Mouse (Mus musculus) lung, embryonic 16.5 days (tissue): ENCODE data around the gene Angpt4. TPM values are rescaled to one million over a fixed set of nuclear protein-coding genes. Genes with fewer than 3 reads are reported as not detected.

Experiments used
- ATAC-seq: fragments of 200-750 bp; cut with Nextera tagmentation; 2 replicates; pipeline ENCODE4 v1.8.0; 2017; ENCODE audit warnings: low read depth, mild to moderate bottlenecking, moderate library complexity
- H3K27ac ChIP-seq: fragments of 300-500 bp; sonication (generic); 2 replicates; pipeline ENCODE4 v1.5.1; 2014; ENCODE audit warnings: mild to moderate bottlenecking, control low read depth, low read length
- H3K27me3 ChIP-seq: fragments of 300-500 bp; sonication (generic); 2 replicates; pipeline ENCODE4 v1.6.1; 2014; ENCODE audit warnings: low read depth, low read length, mixed read lengths; ENCODE audit not compliant: control insufficient read depth, insufficient read depth
- H3K36me3 ChIP-seq: fragments of 300-500 bp; sonication (generic); 2 replicates; pipeline ENCODE4 v1.6.1; 2014; ENCODE audit warnings: low read length; ENCODE audit not compliant: control insufficient read depth, insufficient read depth
- H3K4me1 ChIP-seq: fragments of 300-500 bp; sonication (generic); replicated peaks from 2 replicates; pipeline ENCODE4 v1.6.1; 2014; ENCODE audit warnings: low read length, mixed read lengths; ENCODE audit not compliant: control insufficient read depth, insufficient read depth
- H3K4me2 ChIP-seq: fragments of 300-500 bp; sonication (generic); 2 replicates; pipeline ENCODE4 v1.6.1; 2014; ENCODE audit warnings: low read depth, low read length, control low read depth
- H3K4me3 ChIP-seq: fragments of 300-500 bp; sonication (generic); 2 replicates; pipeline ENCODE4 v1.5.1; 2014; ENCODE audit warnings: mild to moderate bottlenecking, low read length, control low read depth
- H3K9ac ChIP-seq: fragments of 300-500 bp; sonication (generic); 2 replicates; pipeline ENCODE4 v1.6.1; 2014; ENCODE audit warnings: low read length, control low read depth
- H3K9me3 ChIP-seq: fragments of 300-500 bp; sonication (generic); 2 replicates; pipeline ENCODE4 v1.6.1; 2016; ENCODE audit warnings: low read length; ENCODE audit not compliant: control insufficient read depth
- WGBS: fragments of 180-500 bp; shearing (Covaris S2); extraction: QIAGEN DNeasy Blood & Tissue Kit; methylation state at CpG from one replicate; pipeline ENCODE4 v1.1.7; 2014; 5-methylcytosine and 5-hydroxymethylcytosine counted together
- polyA plus RNA-seq: library from polyadenylated mRNA; unstranded; fragments of >200 nt; fragmentation: Nextera tagmentation; extraction: Ambion mirVana; gene quantifications from 2 replicates; pipeline ENCODE4 v1.2.1, GENCODE M21; 2015

The Angpt4 gene
- polyA plus RNA-seq, 1 experiment from 2014 or later: 0.57 TPM

DNA sequence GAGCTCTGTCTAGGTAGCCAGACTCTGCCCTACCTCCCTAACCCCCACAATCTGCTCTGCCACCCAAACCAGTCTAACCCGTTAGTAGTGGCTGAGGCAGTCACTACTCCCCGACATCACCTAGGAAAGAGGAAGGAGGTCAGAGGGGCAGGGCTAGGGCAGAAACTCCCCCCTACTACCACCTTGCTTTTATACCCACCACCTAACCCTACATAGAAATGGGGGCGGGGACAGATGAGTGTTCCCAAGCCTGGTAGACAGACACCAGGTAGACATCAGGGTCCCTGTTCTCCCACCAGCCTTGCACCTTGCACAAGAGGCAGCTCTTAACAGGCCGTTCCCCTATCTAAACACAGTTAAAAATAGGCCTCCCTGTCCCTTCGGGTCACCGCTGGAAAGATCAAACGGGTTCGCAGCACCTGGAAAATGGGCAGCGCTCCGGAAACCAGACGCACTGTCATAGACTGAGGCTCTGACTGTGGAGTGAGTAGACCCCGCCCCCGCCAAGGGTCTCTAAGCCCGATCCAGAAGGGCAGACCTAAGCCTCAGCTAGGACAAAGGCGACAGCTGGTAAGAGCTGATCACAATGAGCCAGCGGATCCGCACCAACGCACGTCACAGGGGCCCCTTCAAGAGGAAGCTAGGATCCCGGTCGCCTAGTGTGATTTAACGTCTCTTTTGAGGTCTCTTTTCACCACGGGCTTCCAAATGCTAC, 62.0 kb downstream of the Angpt4 start:
- H3K4me2 ChIP-seq: peak overlapping the region; percentile 65
- peaks cover 37% of the 10 kb centered on the region for H3K4me1 ChIP-seq
- H3K36me3 ChIP-seq: peaks cover 15% of the 10 kb centered on the region
- peak overlapping the region; percentile 43 for H3K4me3 ChIP-seq
- H3K27me3 ChIP-seq: no peaks in the 10 kb centered on the region
- 0 out of 2 replicates have a peak, but pooled peaks have one; percentile 11 for ATAC-seq
- H3K9ac ChIP-seq: peak overlapping the region; percentile 57
- peak overlapping the region; percentile 51 for H3K27ac ChIP-seq
- no peaks in the 10 kb centered on the region for H3K9me3 ChIP-seq
- WGBS: 26% methylated on average over 23 of the region's 23 CpGs

GRCm38 (mm10) chr2:151973595-151974562, 62.9 kb downstream of the Angpt4 start:
- Histone ChIP-seq H3K9ac (peak overlapping the region; percentile 57), H3K27ac (peak overlapping the region; percentile 60), H3K36me3 (peaks cover 11% of the 10 kb centered on the region), H3K4me1 (peaks cover 45% of the 10 kb centered on the region), H3K27me3 (no peaks in the 10 kb centered on the region), H3K4me3 (peak overlapping the region; percentile 43), H3K9me3 (no peaks in the 10 kb centered on the region), H3K4me2 (peak overlapping the region; percentile 65)
- WGBS: 22% methylated on average over 36 of the region's 36 CpGs
- peak; percentile 26; the same call in 1 of the 2 replicates for ATAC-seq

DNA sequence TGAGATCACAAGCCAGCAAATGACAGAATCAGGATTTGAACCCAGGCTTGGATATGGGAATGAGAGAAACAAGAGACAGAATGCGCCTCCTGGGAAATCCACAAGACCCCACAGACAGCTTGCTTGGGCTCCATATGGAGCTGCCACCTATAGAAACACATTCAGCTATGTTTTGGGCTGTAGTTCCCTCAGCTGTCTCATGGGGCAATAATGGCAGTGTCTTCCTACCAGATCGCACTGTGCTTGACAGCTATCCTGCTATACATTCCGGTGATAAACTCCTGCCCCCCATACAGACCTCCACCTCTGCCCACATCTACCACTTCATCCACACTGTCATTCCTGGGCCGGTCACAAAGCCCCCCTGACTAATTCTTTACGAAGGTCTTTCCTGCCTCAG, 64.3 kb downstream of the Angpt4 start:
- H3K27ac ChIP-seq: no peak overlapping the region

DNA sequence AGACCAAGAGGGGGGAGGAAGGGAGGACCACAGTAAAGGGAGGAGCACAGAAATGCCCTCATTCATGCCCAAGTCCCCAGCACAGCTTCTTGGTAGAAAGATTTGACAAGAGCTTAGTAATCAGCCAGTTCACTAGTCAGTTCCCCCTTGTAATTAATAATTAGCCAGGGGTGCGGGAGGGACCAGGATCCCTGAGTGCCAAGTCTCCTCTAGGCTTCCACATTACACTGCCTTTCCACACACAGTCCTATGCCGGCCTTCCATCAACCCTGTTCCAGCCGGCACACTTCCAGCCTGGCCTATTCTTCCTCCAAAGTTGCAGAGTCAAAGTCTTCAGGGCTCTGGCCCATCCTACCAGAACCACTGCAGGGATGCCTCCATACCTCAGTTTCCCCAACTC, 65.1 kb downstream of the Angpt4 start:
- ATAC-seq: no peak

More for the DNA sequence above, 64.3 kb downstream of the Angpt4 start:
- Histone ChIP-seq H3K4me3 (no peak overlapping the region), H3K27me3 (no peaks in the 10 kb centered on the region), H3K9me3 (no peaks in the 10 kb centered on the region), H3K4me1 (peaks cover 46% of the 10 kb centered on the region), H3K36me3 (no peaks in the 10 kb centered on the region), H3K4me2 (no peak overlapping the region), H3K9ac (no peak overlapping the region)
- WGBS: 85% methylated on average over 5 of the region's 5 CpGs
- ATAC-seq: no peak

DNA sequence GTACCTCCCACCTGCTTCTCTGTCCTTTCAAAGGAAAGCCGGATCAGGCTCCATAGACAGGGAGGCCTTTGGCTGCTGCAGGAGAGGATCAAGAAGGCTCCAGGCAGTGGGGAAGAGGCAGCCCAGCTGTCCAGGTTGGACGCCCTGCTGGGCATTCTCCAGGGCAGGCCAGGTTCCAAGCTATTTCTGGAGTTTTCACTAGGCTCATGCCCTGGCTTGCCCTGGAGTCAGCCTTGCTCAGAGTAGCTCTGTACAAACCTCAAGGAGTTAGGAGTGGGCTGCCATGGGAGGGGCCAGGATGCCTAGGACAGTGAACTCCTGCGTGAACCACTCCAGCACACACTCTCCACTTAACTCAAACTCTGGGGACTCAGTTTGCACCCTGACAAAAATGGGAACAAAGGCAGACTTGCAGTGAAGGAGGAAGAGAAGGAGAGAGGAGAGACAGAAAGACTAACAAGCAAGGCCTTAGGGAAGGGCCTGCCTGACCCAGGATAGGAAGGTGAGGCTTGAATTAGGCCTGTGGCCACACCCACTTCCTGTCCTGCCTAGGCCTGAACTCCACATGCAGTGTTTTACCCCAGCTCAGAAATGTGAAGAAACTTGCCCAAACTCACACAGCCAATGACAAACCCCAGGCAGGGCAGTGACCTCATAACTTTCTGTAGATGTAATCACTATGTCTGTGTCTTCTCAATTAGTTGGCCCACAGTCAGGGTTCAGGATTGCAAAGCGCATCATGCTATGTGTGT, 66.9 kb downstream of the Angpt4 start:
- Histone ChIP-seq H3K4me1 (peaks cover 35% of the 10 kb centered on the region), H3K9ac (peak overlapping the region; percentile 12; the same call in 1 of the 2 replicates), H3K27ac (no peak overlapping the region), H3K36me3 (no peaks in the 10 kb centered on the region), H3K27me3 (no peaks in the 10 kb centered on the region), H3K4me2 (peak overlapping the region; percentile 80; the same call in 1 of the 2 replicates), H3K9me3 (no peaks in the 10 kb centered on the region), H3K4me3 (no peak overlapping the region)
- WGBS: 74% methylated on average over 4 of the region's 4 CpGs
- no peak for ATAC-seq

More for the DNA sequence above, 65.1 kb downstream of the Angpt4 start:
- Histone ChIP-seq H3K4me2 (0 out of 2 replicates have a peak overlapping the region, but pooled peaks have one; percentile 13), H3K4me3 (no peak overlapping the region), H3K9ac (no peak overlapping the region), H3K4me1 (peaks cover 44% of the 10 kb centered on the region), H3K36me3 (no peaks in the 10 kb centered on the region), H3K27ac (peak overlapping the region; percentile 26; the same call in 1 of the 2 replicates), H3K27me3 (no peaks in the 10 kb centered on the region), H3K9me3 (no peaks in the 10 kb centered on the region)
- 57% methylated on average over 3 of the region's 3 CpGs for WGBS

DNA sequence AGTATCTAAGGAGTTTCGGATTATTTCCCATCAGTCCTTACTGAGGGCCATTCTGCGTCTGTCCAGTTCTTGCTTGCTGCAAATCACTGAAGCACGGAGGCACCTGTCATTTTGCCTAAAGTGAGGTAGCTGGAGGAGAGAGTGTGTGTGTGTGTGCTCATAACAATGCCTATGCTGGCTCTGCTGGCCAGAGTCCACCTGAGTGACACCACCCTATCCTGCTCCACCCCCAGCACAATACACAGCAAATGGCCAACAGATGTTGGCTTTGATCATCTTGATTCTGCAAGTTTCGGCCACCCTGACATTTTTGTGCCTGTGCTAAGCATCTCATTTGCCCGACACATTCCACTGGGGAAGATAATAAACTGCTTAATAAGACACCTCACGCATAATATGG, 67.5 kb downstream of the Angpt4 start:
- Histone ChIP-seq H3K4me2 (peak overlapping the region; percentile 80; the same call in 1 of the 2 replicates), H3K9me3 (no peaks in the 10 kb centered on the region), H3K36me3 (no peaks in the 10 kb centered on the region), H3K27me3 (no peaks in the 10 kb centered on the region), H3K9ac (0 out of 2 replicates have a peak overlapping the region, but pooled peaks have one; percentile 12), H3K27ac (no peak overlapping the region), H3K4me3 (peak overlapping the region; percentile 91; the same call in 1 of the 2 replicates), H3K4me1 (peaks cover 32% of the 10 kb centered on the region)
- 78% methylated on average over 6 of the region's 6 CpGs for WGBS
- ATAC-seq: no peak

DNA sequence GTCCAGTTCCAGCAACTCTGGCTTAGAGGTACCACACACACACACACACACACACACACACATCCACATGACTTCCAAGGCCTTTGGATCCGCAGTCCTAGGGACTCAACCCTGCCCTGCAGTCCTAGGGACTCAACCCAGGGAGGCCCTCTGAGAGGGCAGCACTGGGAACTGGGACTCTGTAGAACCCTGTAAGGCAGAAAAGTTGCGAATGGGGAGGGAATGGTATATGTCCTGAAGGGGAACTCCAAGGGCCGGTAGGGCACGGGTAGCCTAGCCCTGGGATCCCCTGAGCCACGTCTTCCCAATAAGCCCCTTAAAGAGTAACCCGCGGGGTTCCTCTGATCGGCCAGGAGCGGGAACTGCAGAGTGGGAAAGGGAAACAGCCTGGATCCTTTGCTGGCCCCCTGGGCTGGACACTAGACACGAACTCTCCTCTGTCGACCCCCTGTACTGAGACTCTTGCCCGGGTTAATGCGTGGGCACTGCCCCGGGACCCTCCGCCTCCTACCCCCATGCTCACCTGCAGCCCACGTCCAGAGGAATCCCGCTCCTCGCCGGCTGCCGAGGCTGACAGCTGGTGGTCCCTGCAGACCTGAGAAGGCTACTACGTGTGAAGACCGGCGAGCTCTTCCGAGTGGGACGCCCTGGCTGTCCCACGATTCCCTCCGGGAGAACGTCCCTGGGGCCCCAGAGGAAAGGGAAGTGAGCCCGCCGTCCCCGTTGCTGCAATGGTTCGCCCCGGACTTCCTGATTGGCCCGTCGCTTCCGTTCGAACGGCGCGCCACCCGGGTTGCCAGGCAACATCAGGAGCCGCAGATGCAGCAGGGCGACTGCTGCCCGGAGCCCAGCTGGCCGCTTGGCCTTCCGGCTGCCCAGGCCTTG, 68.7 kb downstream of the Angpt4 start, which contains the start of gene Fam110a:
Fam110a (minus strand) TSS at position 750 of the 885 bp plus-strand sequence.
- Histone ChIP-seq H3K9ac (peak within 1 kb of the TSS; percentile 90), H3K4me1 (peaks cover 28% of the 10 kb centered on the region), H3K4me2 (peak within 1 kb of the TSS; percentile 80), H3K36me3 (no peaks in the 10 kb centered on the region), H3K9me3 (no peaks in the 10 kb centered on the region), H3K4me3 (peak within 1 kb of the TSS; percentile 91), H3K27me3 (no peaks in the 10 kb centered on the region), H3K27ac (peak within 1 kb of the TSS; percentile 85)
- peak; percentile 93 for ATAC-seq
- under 1% methylated on average over 43 of the region's 46 CpGs for WGBS

DNA sequence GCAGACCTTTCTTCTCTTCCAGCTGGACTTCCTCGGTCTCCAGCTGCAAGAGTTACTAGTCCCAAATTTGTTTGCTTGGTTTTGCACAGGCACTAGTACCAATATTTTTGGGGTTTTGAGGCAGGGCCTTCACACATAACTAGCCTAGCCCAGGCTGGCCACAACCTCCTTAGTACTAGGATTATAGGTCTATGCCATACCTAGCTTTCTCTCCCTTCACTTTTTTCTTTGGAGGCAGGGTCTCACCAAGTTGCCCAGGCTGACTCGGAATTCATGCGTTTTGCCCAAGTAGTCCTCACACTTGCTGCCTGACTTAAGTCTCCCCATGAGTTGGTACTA, 69.3 kb downstream of the Angpt4 start:
- 29% methylated on average over 3 of the region's 3 CpGs for WGBS
- Histone ChIP-seq H3K36me3 (no peaks in the 10 kb centered on the region), H3K9ac (peak overlapping the region; percentile 90), H3K9me3 (no peaks in the 10 kb centered on the region), H3K4me1 (peaks cover 28% of the 10 kb centered on the region), H3K27me3 (no peaks in the 10 kb centered on the region), H3K4me3 (peak overlapping the region; percentile 91), H3K27ac (peak overlapping the region; percentile 85), H3K4me2 (peak overlapping the region; percentile 80)
- no peak for ATAC-seq
